Mouse (Mus musculus): ENCODE measurements around the gene Pla2g2c. TPM values are rescaled to one million over a fixed set of nuclear protein-coding genes. Genes with fewer than 3 reads are reported as not detected.

Pla2g2c gene
- polyA plus RNA-seq, 1 experiment from 2014 or later, result 0.18 TPM

Other genes starting within 250 kb of the Pla2g2c start
- gene Vwa5b1, start 88.9 kb upstream of the Pla2g2c start, polyA plus RNA-seq (2015; fragmentation: Nextera tagmentation; extraction: Ambion mirVana), result 0.34 and 0.52 TPM in 2 replicates
- 0.74 and 0.85 TPM in 2 replicates for gene Ubxn10, start 12.4 kb downstream of the Pla2g2c start, polyA plus RNA-seq (2015; fragmentation: Nextera tagmentation; extraction: Ambion mirVana)
- gene Pla2g2f, start 32.8 kb downstream of the Pla2g2c start, polyA plus RNA-seq (2015; fragmentation: Nextera tagmentation; extraction: Ambion mirVana), result 2.0 and 3.6 TPM in 2 replicates
- gene Pla2g2d, start 50.9 kb downstream of the Pla2g2c start, polyA plus RNA-seq (2015; fragmentation: Nextera tagmentation; extraction: Ambion mirVana), result 0.61 and 0.80 TPM in 2 replicates
- 0.37 and 0.45 TPM in 2 replicates for gene Pla2g5, start 138.7 kb downstream of the Pla2g2c start, polyA plus RNA-seq (2015; fragmentation: Nextera tagmentation; extraction: Ambion mirVana)
- gene Gm13030, start 149.2 kb downstream of the Pla2g2c start, polyA plus RNA-seq (2015; fragmentation: Nextera tagmentation; extraction: Ambion mirVana), result not detected in 2 replicates
- gene Pla2g2e, start 153.2 kb downstream of the Pla2g2c start, polyA plus RNA-seq (2015; fragmentation: Nextera tagmentation; extraction: Ambion mirVana), result not detected in 2 replicates
- gene Otud3, start 189.2 kb downstream of the Pla2g2c start, polyA plus RNA-seq (2015; fragmentation: Nextera tagmentation; extraction: Ambion mirVana), result 3.5 and 3.7 TPM in 2 replicates
- gene Rnf186, start 242.3 kb downstream of the Pla2g2c start, polyA plus RNA-seq (2015; fragmentation: Nextera tagmentation; extraction: Ambion mirVana), result 19.3 and 25.1 TPM in 2 replicates
- 12.7 and 16.4 TPM in 2 replicates for gene Tmco4, start 248.1 kb downstream of the Pla2g2c start, polyA plus RNA-seq (2015; fragmentation: Nextera tagmentation; extraction: Ambion mirVana)